In the genomic region with DNA sequence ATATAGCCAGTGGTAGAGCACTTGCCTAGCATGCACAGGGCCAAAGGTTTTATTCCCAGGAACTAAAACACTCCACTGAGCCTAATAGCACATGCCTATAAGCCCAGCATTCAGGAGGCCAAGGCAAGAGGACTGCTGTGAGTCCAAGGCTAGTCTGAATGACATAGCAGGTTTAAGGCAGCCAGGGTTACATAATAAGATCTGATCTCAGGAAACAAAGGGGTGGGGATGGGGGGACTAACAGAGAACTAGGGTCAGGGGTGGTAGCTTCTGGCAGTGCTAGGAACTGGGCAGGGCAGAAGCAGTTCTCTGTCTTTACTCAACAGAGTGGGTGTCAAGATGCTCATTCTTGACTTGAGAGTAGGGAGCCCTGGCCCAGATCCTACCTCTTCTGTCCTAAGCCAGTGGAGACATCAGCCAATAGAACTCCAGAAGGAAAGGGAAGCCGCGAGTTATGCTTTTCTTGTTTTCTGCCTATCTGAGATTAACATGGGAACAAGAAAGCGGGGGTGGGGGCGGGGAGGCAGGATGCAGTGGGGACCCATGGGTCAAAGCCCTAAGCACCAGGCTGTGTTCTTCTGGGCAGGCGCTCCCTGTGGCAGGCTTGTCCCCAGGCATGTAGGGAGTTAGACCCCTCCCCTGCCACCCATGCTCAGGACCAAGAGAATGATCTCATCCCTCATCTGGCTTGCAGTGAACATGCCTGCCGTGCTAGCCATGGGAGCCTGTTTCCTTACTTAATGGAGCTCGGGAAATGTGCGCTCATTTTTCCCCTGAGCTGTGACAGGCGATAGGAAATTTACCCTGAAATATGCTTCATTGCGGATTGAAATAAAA, we compare ENCODE assay signal across 17 mouse cellular contexts. TPM values are rescaled to one million over a fixed set of nuclear protein-coding genes. Genes with fewer than 3 reads are reported as not detected.
DNase-seq lines count a peak whose midpoint lies in the region; ATAC-seq and TF ChIP-seq lines count a peak whose summit lies in the region.
"Had no signal": no experiment of that assay in that cellular context is flagged by ENCODE, and none has a peak within 500 bp of the region (broad histone marks: within the 10 kb centered on the region; RNA-seq: fewer than 3 reads in every experiment).

No protein-coding gene starts in this region.

- peaks cover 37% of the 10 kb centered on the region for H3K4me1 ChIP-seq in hindbrain, embryonic 13.5 days (replicated peaks)
- peaks cover 14% of the 10 kb centered on the region for H3K4me1 ChIP-seq in hindbrain, embryonic 12.5 days
- peaks cover 16% of the 10 kb centered on the region for H3K4me1 ChIP-seq in stomach, embryonic 14.5 days (ENCODE audit: control insufficient read depth, insufficient read depth, low read length)
- H3K4me1 ChIP-seq in stomach, postnatal 0 days (replicated peaks; ENCODE audit: control insufficient read depth, insufficient read depth) = no peaks in the 10 kb centered on the region
- H3K4me1 ChIP-seq in hindbrain, embryonic 16.5 days (ENCODE audit: control insufficient read depth, insufficient read depth, low read depth, low read length) = no peaks in the 10 kb centered on the region; the same call in none of the 2 replicates
- H3K4me1 ChIP-seq: forebrain, embryonic 12.5 days; limb, embryonic 10.5 days; midbrain, embryonic 12.5 days had no signal

- no peak for DNase-seq in stomach, postnatal 0 days (ENCODE audit: low spot score)
- DNase-seq in adrenal gland, postnatal 36 days = no peak
- DNase-seq in lung, postnatal 25 days (ENCODE audit: low spot score) = no peak
- DNase-seq: cerebellum, adult 8-10 months; gastrocnemius, postnatal 10 days; heart, adult 2 months; liver, postnatal 0 days; lung, postnatal 4 days had no signal

- peak overlapping the region; percentile 73 for H3K27ac ChIP-seq in hindbrain, embryonic 13.5 days
- no peak overlapping the region for H3K27ac ChIP-seq in hindbrain, embryonic 12.5 days
- H3K27ac ChIP-seq in stomach, embryonic 14.5 days (ENCODE audit: low read length) = peak overlapping the region; percentile 68; the same call in 1 of the 2 replicates
- no peak overlapping the region for H3K27ac ChIP-seq in stomach, postnatal 0 days (replicated peaks)
- H3K27ac ChIP-seq in hindbrain, embryonic 16.5 days (ENCODE audit: low read depth, low read length) = peak overlapping the region; percentile 51; the same call in 1 of the 2 replicates
- H3K27ac ChIP-seq: forebrain, embryonic 12.5 days; heart, adult 2 months; limb, embryonic 10.5 days; midbrain, embryonic 12.5 days had no signal

- no peaks in the 10 kb centered on the region for H3K9me3 ChIP-seq in hindbrain, embryonic 13.5 days
- no peaks in the 10 kb centered on the region for H3K9me3 ChIP-seq in hindbrain, embryonic 12.5 days (replicated peaks)
- no peaks in the 10 kb centered on the region; the same call in 1 of the 2 replicates for H3K9me3 ChIP-seq in stomach, embryonic 14.5 days (ENCODE audit: control insufficient read depth, low read depth, low read length)
- H3K9me3 ChIP-seq in stomach, postnatal 0 days (ENCODE audit: control insufficient read depth, low read length) = no peaks in the 10 kb centered on the region
- H3K9me3 ChIP-seq in hindbrain, embryonic 16.5 days (ENCODE audit: control insufficient read depth, low read length) = no peaks in the 10 kb centered on the region
- H3K9me3 ChIP-seq: forebrain, embryonic 12.5 days; limb, embryonic 10.5 days; midbrain, embryonic 12.5 days had no signal

- no peak for TF ChIP-seq CTCF in stomach, postnatal 0 days (IDR thresholded peaks at IDR 0.05; ENCODE audit: low read depth)

- no peak for TF ChIP-seq EP300 in stomach, postnatal 0 days (optimal IDR thresholded peaks at IDR 0.05)

- no peak overlapping the region for H3K9ac ChIP-seq in hindbrain, embryonic 13.5 days
- no peak overlapping the region for H3K9ac ChIP-seq in hindbrain, embryonic 12.5 days
- no peak overlapping the region for H3K9ac ChIP-seq in stomach, embryonic 14.5 days (replicated peaks; ENCODE audit: low read depth, low read length)
- no peak overlapping the region for H3K9ac ChIP-seq in stomach, postnatal 0 days (ENCODE audit: low read length)
- H3K9ac ChIP-seq in hindbrain, embryonic 16.5 days (ENCODE audit: low read depth, low read length) = no peak overlapping the region
- H3K9ac ChIP-seq: forebrain, embryonic 12.5 days; liver, postnatal 0 days; midbrain, embryonic 12.5 days had no signal

- H3K4me2 ChIP-seq in hindbrain, embryonic 13.5 days = no peak overlapping the region
- H3K4me2 ChIP-seq in hindbrain, embryonic 12.5 days (replicated peaks) = no peak overlapping the region
- no peak overlapping the region for H3K4me2 ChIP-seq in stomach, embryonic 14.5 days (replicated peaks; ENCODE audit: low read depth, low read length)
- H3K4me2 ChIP-seq in stomach, postnatal 0 days (replicated peaks; ENCODE audit: low read depth) = no peak overlapping the region
- H3K4me2 ChIP-seq in hindbrain, embryonic 16.5 days (ENCODE audit: low read length) = no peak overlapping the region
- H3K4me2 ChIP-seq: forebrain, embryonic 12.5 days; midbrain, embryonic 12.5 days had no signal

- 70% methylated on average over 10 of the region's 10 CpGs for WGBS in hindbrain, embryonic 13.5 days
- 76% methylated on average over 10 of the region's 10 CpGs for WGBS in hindbrain, embryonic 12.5 days
- 53% methylated on average over 10 of the region's 10 CpGs for WGBS in stomach, embryonic 14.5 days
- WGBS in stomach, postnatal 0 days = 48% methylated on average over 10 of the region's 10 CpGs
- 63% methylated on average over 10 of the region's 10 CpGs for WGBS in hindbrain, embryonic 16.5 days

- no peak overlapping the region for H3K4me3 ChIP-seq in hindbrain, embryonic 13.5 days
- H3K4me3 ChIP-seq in hindbrain, embryonic 12.5 days = no peak overlapping the region
- H3K4me3 ChIP-seq in stomach, embryonic 14.5 days (ENCODE audit: low read depth, low read length) = no peak overlapping the region
- no peak overlapping the region for H3K4me3 ChIP-seq in stomach, postnatal 0 days (ENCODE audit: low read depth, low read length)
- H3K4me3 ChIP-seq in hindbrain, embryonic 16.5 days (ENCODE audit: low read length) = no peak overlapping the region
- H3K4me3 ChIP-seq: forebrain, embryonic 12.5 days; heart, adult 2 months; limb, embryonic 10.5 days; midbrain, embryonic 12.5 days; myocyte had no signal

- peak; percentile 47; the same call in 1 of the 2 replicates for ATAC-seq in hindbrain, embryonic 13.5 days (ENCODE audit: low FRiP score)
- no peak for ATAC-seq in hindbrain, embryonic 12.5 days (ENCODE audit: low FRiP score)
- no peak for ATAC-seq in stomach, embryonic 14.5 days (ENCODE audit: insufficient number of reproducible peaks, insufficient read depth, low FRiP score, low read depth)
- ATAC-seq in stomach, postnatal 0 days (ENCODE audit: low FRiP score, low TSS enrichment) = no peak; the same call in 1 of the 2 replicates
- peak; percentile 54 for ATAC-seq in hindbrain, embryonic 16.5 days
- ATAC-seq: liver, postnatal 0 days had no signal

- H3K27me3 ChIP-seq in hindbrain, embryonic 13.5 days = no peaks in the 10 kb centered on the region
- no peaks in the 10 kb centered on the region for H3K27me3 ChIP-seq in hindbrain, embryonic 12.5 days
- no peaks in the 10 kb centered on the region for H3K27me3 ChIP-seq in stomach, embryonic 14.5 days (ENCODE audit: control insufficient read depth, insufficient read depth, low read length)
- no peaks in the 10 kb centered on the region for H3K27me3 ChIP-seq in stomach, postnatal 0 days (ENCODE audit: control insufficient read depth, insufficient read depth, low read length)
- H3K27me3 ChIP-seq in hindbrain, embryonic 16.5 days (replicated peaks; ENCODE audit: control insufficient read depth, insufficient read depth, low read length) = no peaks in the 10 kb centered on the region
- H3K27me3 ChIP-seq: midbrain, embryonic 12.5 days had no signal

- no peaks in the 10 kb centered on the region for H3K36me3 ChIP-seq in hindbrain, embryonic 13.5 days
- no peaks in the 10 kb centered on the region for H3K36me3 ChIP-seq in hindbrain, embryonic 12.5 days
- no peaks in the 10 kb centered on the region for H3K36me3 ChIP-seq in stomach, embryonic 14.5 days (ENCODE audit: control insufficient read depth, insufficient read depth, low read length)
- H3K36me3 ChIP-seq in stomach, postnatal 0 days (ENCODE audit: control insufficient read depth, insufficient read depth, low read length) = no peaks in the 10 kb centered on the region
- H3K36me3 ChIP-seq in hindbrain, embryonic 16.5 days (ENCODE audit: control insufficient read depth, insufficient read depth, low read length) = no peaks in the 10 kb centered on the region
- H3K36me3 ChIP-seq: forebrain, embryonic 12.5 days; limb, embryonic 10.5 days; midbrain, embryonic 12.5 days had no signal

RNA-seq across cellular contexts. Expression of a gene that starts 25.0 kb away (rescaled TPM):
- 3.8 and 8.2 TPM in 2 replicates for polyA plus RNA-seq in hindbrain, embryonic 13.5 days (2015; fragmentation: Nextera tagmentation; extraction: Ambion mirVana)
- 4.1 and 4.5 TPM in 2 replicates for polyA plus RNA-seq in hindbrain, embryonic 12.5 days (2016; fragmentation: Nextera tagmentation; extraction: Ambion mirVana)
- polyA plus RNA-seq in stomach, embryonic 14.5 days (2014; fragmentation: Nextera tagmentation; extraction: Ambion mirVana) = 3.4 and 3.8 TPM in 2 replicates
- polyA plus RNA-seq in stomach, postnatal 0 days (2015; fragmentation: Nextera tagmentation; extraction: Ambion mirVana) = 0.50 and 0.58 TPM in 2 replicates
- polyA plus RNA-seq in hindbrain, embryonic 16.5 days (2015; fragmentation: Nextera tagmentation; extraction: Ambion mirVana) = 11.9 and 14.9 TPM in 2 replicates
- total RNA-seq in adrenal gland, postnatal 36 days (2021) = under 1 TPM; 0.07 to 0.36 TPM
- total RNA-seq: liver, adult 2 months had no signal
- polyA plus RNA-seq: liver, adult 2 months; liver, postnatal 0 days had no signal

Comparison
In these comparisons a context has a peak if more than half of its experiments do, and no peak if none do; other contexts are left out.
1. ATAC-seq: peak in hindbrain, embryonic 13.5 days (single experiment) and hindbrain, embryonic 16.5 days (single experiment); none in hindbrain, embryonic 12.5 days (single experiment), stomach, embryonic 14.5 days (single experiment) and stomach, postnatal 0 days (single experiment).
2. H3K27ac ChIP-seq: peak in hindbrain, embryonic 13.5 days (single experiment), stomach, embryonic 14.5 days (single experiment) and hindbrain, embryonic 16.5 days (single experiment); none in hindbrain, embryonic 12.5 days (single experiment) and stomach, postnatal 0 days (single experiment).